Mouse (Mus musculus): ENCODE measurements around the gene Syt3. TPM values are rescaled to one million over a fixed set of nuclear protein-coding genes. Genes with fewer than 3 reads are reported as not detected.

Gene Syt3
- total RNA-seq, 2 experiments from 2014 or later = 0.15 TPM; not detected in 1

- ATAC-seq (replicated peaks; ENCODE audit: poor library complexity, severe bottlenecking) = no peak
Measured at GRCm38 (mm10) chr7:44356590-44357481, 27.1 kb upstream of the Syt3 start.

- no peak for ATAC-seq (replicated peaks; ENCODE audit: poor library complexity, severe bottlenecking)
Measured at GRCm38 (mm10) chr7:44357531-44357930, 26.4 kb upstream of the Syt3 start.

- no peak for ATAC-seq (replicated peaks; ENCODE audit: poor library complexity, severe bottlenecking)
Measured at GRCm38 (mm10) chr7:44358012-44358411, 25.9 kb upstream of the Syt3 start.

- ATAC-seq (replicated peaks; ENCODE audit: poor library complexity, severe bottlenecking) = no peak
Measured at GRCm38 (mm10) chr7:44358886-44359654, 24.8 kb upstream of the Syt3 start.

GRCm38 (mm10) chr7:44359908-44360672 is 23.8 kb upstream of the Syt3 start:
- peak; percentile 82 for ATAC-seq (replicated peaks; ENCODE audit: poor library complexity, severe bottlenecking)

- no peak for ATAC-seq (replicated peaks; ENCODE audit: poor library complexity, severe bottlenecking)
Measured at GRCm38 (mm10) chr7:44360792-44361301, 23.1 kb upstream of the Syt3 start.

GRCm38 (mm10) chr7:44372678-44373077 is 11.2 kb upstream of the Syt3 start:
- ATAC-seq (replicated peaks; ENCODE audit: poor library complexity, severe bottlenecking) = no peak

- ATAC-seq (replicated peaks; ENCODE audit: poor library complexity, severe bottlenecking) = peak; percentile 24
Measured at GRCm38 (mm10) chr7:44373460-44373859, 10.4 kb upstream of the Syt3 start.

GRCm38 (mm10) chr7:44373889-44374652 is 9.8 kb upstream of the Syt3 start:
- ATAC-seq (replicated peaks; ENCODE audit: poor library complexity, severe bottlenecking) = peak; percentile 85

- no peak for ATAC-seq (replicated peaks; ENCODE audit: poor library complexity, severe bottlenecking)
Measured at GRCm38 (mm10) chr7:44374756-44375155, 9.1 kb upstream of the Syt3 start.

- no peak for ATAC-seq (replicated peaks; ENCODE audit: poor library complexity, severe bottlenecking)
Measured at GRCm38 (mm10) chr7:44375207-44375606, 8.7 kb upstream of the Syt3 start.

- no peak for ATAC-seq (replicated peaks; ENCODE audit: poor library complexity, severe bottlenecking)
Measured at GRCm38 (mm10) chr7:44375793-44376192, 8.1 kb upstream of the Syt3 start.

GRCm38 (mm10) chr7:44378290-44378689 is 5.6 kb upstream of the Syt3 start:
- ATAC-seq (replicated peaks; ENCODE audit: poor library complexity, severe bottlenecking) = no peak

GRCm38 (mm10) chr7:44382541-44382940 is 1.4 kb upstream of the Syt3 start:
- ATAC-seq (replicated peaks; ENCODE audit: poor library complexity, severe bottlenecking) = no peak

GRCm38 (mm10) chr7:44384716-44385059 is 786 bp downstream of the Syt3 start:
- ATAC-seq (replicated peaks; ENCODE audit: poor library complexity, severe bottlenecking) = peak; percentile 15; the same call in 1 of the 2 replicates

- ATAC-seq (replicated peaks; ENCODE audit: poor library complexity, severe bottlenecking) = no peak
Measured at GRCm38 (mm10) chr7:44385720-44386119, 1.8 kb downstream of the Syt3 start, which contains the start of gene 1700008O03Rik. Gene 1700008O03Rik (minus strand): TSS chr7:44385820.

- no peak for ATAC-seq (replicated peaks; ENCODE audit: poor library complexity, severe bottlenecking)
Measured at GRCm38 (mm10) chr7:44391831-44392230, 7.9 kb downstream of the Syt3 start.

- ATAC-seq (replicated peaks; ENCODE audit: poor library complexity, severe bottlenecking) = no peak
Measured at GRCm38 (mm10) chr7:44392341-44392740, 8.4 kb downstream of the Syt3 start.

- no peak for ATAC-seq (replicated peaks; ENCODE audit: poor library complexity, severe bottlenecking)
Measured at GRCm38 (mm10) chr7:44393284-44393683, 9.4 kb downstream of the Syt3 start.

GRCm38 (mm10) chr7:44398570-44398969 is 14.7 kb downstream of the Syt3 start:
- ATAC-seq (replicated peaks; ENCODE audit: poor library complexity, severe bottlenecking) = peak; percentile 78

All from granulocyte monocyte progenitor cell, adult 5-6 weeks (primary cell).